Mouse (Mus musculus) splenic B cell, adult 2 months (primary cell): ENCODE measurements around the gene I0C0044D17Rik.

Experiments used
- DNase-seq: peaks from one replicate; pipeline ENCODE4 v3.0.0-alpha.2; 2011; ENCODE audit warnings: low read depth, low spot score
- H3K27me3 ChIP-seq: 2 replicates; pipeline ENCODE4 v1.6.1; 2012; ENCODE audit warnings: mild to moderate bottlenecking, low read length, moderate library complexity, mixed read lengths; ENCODE audit not compliant: control insufficient read depth, poor library complexity, insufficient read depth, severe bottlenecking
- H3K36me3 ChIP-seq: 2 replicates; pipeline ENCODE4 v1.6.1; 2012; ENCODE audit warnings: mild to moderate bottlenecking, low read length, moderate library complexity, mixed read lengths; ENCODE audit not compliant: control insufficient read depth, poor library complexity, insufficient read depth, severe bottlenecking

I0C0044D17Rik gene

GRCm38 (mm10) chr4:98805291-98806048, 18.2 kb downstream of the I0C0044D17Rik start:
- DNase-seq: no peak
- Histone ChIP-seq H3K36me3 (no peaks in the 10 kb centered on the region), H3K27me3 (no peaks in the 10 kb centered on the region)

DNA sequence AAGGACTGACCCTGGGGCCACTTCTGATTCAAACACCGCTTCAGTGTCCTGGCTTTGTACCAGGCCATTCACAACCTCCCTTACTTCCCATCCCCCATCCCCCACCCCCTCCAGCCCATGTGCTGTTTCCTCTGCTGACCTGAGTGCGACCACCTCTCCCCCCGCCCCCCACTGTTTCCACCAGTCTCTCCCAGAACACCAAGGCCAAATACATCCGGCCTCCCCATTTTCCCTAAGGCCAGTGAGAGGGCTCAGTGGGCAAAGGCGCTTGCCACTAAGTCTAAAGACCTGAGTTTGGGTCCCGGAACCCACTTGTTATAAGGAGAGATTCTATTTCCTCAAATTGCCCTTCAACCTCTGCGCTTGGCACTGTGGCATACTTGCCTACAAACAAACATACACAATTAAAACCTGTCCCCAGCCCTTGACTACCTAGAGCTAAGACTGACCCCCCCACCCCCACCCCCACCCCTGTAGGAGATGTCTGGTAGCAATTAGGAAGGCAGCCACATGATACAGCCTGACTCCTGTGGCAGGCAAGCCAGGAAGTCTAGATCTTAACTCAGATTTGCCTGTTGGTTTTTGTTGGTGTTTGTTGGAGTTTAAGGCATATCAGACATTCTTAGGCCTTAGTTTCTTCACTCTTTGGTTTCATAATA, 19.0 kb downstream of the I0C0044D17Rik start:
- H3K27me3 ChIP-seq: no peaks in the 10 kb centered on the region
- no peaks in the 10 kb centered on the region for H3K36me3 ChIP-seq
- DNase-seq: no peak

DNA sequence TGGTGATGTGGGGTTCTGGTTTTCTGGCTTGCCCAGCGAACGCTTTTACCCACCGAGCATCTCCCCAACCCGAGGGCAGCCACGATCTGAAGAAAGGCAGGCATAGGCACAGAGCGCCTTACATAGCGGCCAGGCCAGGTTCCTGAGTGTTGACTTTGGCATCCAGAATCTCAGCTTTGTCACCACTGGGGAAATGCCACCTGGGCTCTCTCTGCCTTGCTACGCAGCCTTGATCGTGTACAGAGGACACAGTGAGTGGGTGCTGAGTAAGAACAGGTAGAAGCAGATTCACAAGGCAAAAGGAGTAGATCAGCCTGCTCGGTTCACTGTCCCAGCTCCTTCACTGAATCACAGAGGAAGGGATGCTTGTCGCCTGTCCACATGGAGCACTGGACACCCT, 21.9 kb downstream of the I0C0044D17Rik start:
- no peaks in the 10 kb centered on the region for H3K36me3 ChIP-seq
- DNase-seq: no peak
- H3K27me3 ChIP-seq: no peaks in the 10 kb centered on the region

DNA sequence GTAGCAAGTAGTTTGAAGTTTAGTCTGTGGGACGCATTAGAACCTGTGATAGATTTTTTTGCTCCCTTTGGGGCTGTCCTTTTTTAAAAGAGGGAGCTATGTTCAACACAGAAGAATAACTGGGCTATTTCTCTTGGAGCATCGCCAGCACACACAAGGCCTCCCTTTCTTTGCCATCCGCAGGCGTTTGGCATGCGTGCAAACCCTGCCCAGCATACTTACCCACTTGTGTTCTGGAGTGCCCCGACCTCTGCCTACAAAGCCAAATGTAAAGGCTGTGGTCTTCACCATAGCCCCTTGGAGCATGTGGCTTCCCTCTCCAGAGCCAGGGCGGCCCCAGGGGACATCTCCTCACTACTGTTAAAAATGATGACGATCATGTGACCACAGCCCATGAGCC, 22.8 kb downstream of the I0C0044D17Rik start:
- no peaks in the 10 kb centered on the region for H3K27me3 ChIP-seq
- H3K36me3 ChIP-seq: no peaks in the 10 kb centered on the region
- no peak for DNase-seq

DNA sequence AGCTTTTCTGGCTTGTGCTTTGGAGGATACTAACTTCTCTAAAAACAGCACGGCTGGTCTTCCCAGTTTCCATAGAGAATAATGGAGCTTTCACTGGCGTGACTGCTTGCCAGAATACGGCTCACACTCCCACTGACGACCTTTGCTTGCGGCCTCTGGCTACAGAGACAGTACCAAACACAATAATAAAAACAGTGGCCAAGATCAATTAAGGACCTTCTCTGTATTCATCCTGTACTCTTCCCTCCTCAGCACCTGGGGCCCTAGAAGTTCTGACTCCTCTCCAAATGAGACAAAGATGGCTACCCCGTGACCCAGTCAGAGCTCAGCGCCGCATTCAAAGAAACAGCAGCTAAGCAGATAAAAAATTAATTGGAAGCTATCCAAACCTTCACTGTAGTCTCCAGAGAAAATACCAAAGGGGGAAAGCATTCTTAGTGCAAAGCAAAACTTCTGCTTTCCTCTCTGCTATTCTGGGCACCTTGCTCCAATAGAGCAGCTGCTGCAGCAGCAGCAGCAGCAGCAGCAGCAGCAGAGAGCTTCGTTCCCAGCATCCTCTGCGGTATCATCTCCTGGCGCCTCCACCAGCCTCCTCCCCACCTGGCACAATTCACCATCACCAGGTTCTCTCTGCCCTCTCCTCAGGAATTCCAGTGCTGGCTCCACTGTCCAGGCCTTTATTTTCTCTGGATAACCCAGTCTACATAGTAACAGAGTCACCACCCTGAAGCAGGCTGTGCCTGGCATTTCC, 26.9 kb downstream of the I0C0044D17Rik start:
- no peaks in the 10 kb centered on the region for H3K27me3 ChIP-seq
- no peak for DNase-seq
- no peaks in the 10 kb centered on the region for H3K36me3 ChIP-seq

DNA sequence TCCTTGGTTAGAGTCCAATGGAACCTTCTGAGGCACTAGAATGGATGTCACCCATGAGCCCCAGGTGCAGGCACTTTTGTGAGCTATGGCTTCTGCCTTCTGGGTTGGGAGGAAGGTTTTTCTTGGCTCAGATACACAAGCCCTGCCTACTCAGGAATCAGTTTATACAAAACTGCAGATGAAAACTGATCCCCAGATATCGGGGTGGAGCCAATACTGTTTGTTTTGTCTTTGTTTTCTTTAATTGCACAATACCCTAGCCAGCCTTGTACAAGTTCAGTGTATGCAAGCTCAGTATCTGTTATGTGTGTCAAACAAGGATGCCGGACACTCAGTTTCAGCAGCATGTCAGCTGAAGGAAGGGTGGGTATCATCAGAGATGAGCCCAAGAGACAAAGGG, 28.4 kb downstream of the I0C0044D17Rik start:
- no peak for DNase-seq
- no peaks in the 10 kb centered on the region for H3K36me3 ChIP-seq

DNA sequence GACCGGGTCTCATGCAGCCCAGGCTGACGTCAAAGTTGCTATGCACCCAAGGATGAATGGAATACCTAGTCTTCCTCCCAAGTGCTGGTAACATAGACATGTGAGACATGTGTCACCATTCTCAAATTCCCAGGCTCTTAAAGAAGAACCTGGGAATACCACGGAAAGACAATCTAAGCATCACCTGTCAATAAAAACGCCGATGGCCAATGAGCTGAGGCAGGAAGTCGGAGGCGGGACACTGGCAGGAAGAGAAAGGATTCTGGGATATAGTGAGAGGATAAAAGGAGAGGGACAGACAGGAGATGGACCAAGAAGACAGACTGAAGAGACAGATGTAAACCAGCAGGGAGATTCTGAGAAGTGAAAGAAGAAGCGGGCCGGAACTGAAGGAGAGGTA, 30.2 kb downstream of the I0C0044D17Rik start:
- DNase-seq: no peak
- no peaks in the 10 kb centered on the region for H3K27me3 ChIP-seq
- no peaks in the 10 kb centered on the region for H3K36me3 ChIP-seq

More for the DNA sequence above, 28.4 kb downstream of the I0C0044D17Rik start:
- H3K27me3 ChIP-seq: no peaks in the 10 kb centered on the region

- Histone ChIP-seq H3K36me3 (no peaks in the 10 kb centered on the region), H3K27me3 (no peaks in the 10 kb centered on the region)
- DNase-seq: no peak
These were observed 32.9 kb downstream of the I0C0044D17Rik start for GRCm38 (mm10) chr4:98790721-98791120.

- Histone ChIP-seq H3K27me3 (no peaks in the 10 kb centered on the region), H3K36me3 (no peaks in the 10 kb centered on the region)
- no peak for DNase-seq
These were observed 33.8 kb downstream of the I0C0044D17Rik start for GRCm38 (mm10) chr4:98789861-98790311.

GRCm38 (mm10) chr4:98789133-98789765, 34.4 kb downstream of the I0C0044D17Rik start:
- DNase-seq: no peak
- H3K36me3 ChIP-seq: no peaks in the 10 kb centered on the region
- H3K27me3 ChIP-seq: no peaks in the 10 kb centered on the region

- no peak for DNase-seq
- Histone ChIP-seq H3K27me3 (no peaks in the 10 kb centered on the region), H3K36me3 (no peaks in the 10 kb centered on the region)
These were observed 37.4 kb downstream of the I0C0044D17Rik start for GRCm38 (mm10) chr4:98786281-98786680.

DNA sequence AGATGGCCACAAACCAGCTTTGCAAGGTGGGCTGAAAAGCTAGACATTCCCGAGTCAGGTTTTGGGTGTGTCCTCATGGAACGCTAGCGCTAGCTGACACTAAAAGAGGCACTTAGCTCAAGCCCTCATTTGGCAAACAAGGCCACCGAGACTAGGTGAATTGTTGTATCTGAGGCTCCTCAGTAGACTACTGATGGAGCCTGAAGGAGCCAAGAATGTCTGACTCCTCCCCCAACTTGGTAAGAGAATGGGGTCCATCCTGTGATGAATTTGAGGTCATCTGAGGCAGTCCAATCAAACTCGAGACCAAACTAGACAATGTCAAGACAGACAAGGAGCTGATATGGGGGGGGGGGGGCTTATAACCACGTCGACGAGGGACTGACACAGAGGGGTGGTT, 37.8 kb downstream of the I0C0044D17Rik start:
- H3K27me3 ChIP-seq: no peaks in the 10 kb centered on the region
- no peak for DNase-seq
- H3K36me3 ChIP-seq: no peaks in the 10 kb centered on the region

- Histone ChIP-seq H3K36me3 (no peaks in the 10 kb centered on the region), H3K27me3 (no peaks in the 10 kb centered on the region)
- DNase-seq: no peak
These were observed 45.4 kb downstream of the I0C0044D17Rik start for GRCm38 (mm10) chr4:98778219-98778618.

- Histone ChIP-seq H3K36me3 (no peaks in the 10 kb centered on the region), H3K27me3 (no peaks in the 10 kb centered on the region)
- DNase-seq: no peak
These were observed 46.2 kb downstream of the I0C0044D17Rik start for GRCm38 (mm10) chr4:98777464-98777863.
